ENCODE assay signal across 8 mouse cellular contexts in the genomic region with DNA sequence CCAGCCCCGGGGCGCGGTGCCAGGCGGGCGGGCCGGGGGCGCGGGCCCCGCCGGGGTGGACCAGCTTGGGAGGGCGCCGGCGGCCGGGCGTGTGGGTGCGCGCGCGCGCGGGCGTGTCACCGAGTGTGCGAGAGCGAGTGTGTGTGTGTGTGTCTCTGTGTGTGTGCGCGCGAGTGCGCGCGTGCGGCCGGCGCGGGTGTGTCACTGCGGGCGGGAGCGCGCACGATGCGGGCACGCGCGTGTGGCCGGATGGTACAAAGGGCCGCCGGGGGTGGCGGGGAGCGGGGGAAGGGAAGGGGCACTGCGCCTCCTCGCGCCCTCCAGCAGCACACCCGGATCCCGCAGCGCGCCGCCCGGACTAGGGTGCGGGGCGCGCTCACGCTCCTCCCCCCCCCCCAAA. TPM values are rescaled to one million over a fixed set of nuclear protein-coding genes. Genes with fewer than 3 reads are reported as not detected.
DNase-seq lines count a peak whose midpoint lies in the region; ATAC-seq and TF ChIP-seq lines count a peak whose summit lies in the region.

No protein-coding gene starts in this region.

- H3K27me3 ChIP-seq in intestine, embryonic 16.5 days (replicated peaks; ENCODE audit: control insufficient read depth, insufficient read depth, low read length), result peaks cover 47% of the 10 kb centered on the region
- peaks cover 99% of the 10 kb centered on the region for H3K27me3 ChIP-seq in limb, embryonic 10.5 days (ENCODE audit: low read depth, poor library complexity, severe bottlenecking)
- H3K27me3 ChIP-seq in midbrain, embryonic 13.5 days, result 0 out of 2 replicates have a peak, but pooled peaks cover 13% of the 10 kb centered on the region

- peaks cover 7 to 39% of the 10 kb centered on the region in 2 experiments for H3K4me1 ChIP-seq in ES-E14 (ENCODE audit: control insufficient read depth in 2 of 2, insufficient read depth in 2 of 2, low read length in 2 of 2, poor library complexity in 1 of 2)
- H3K4me1 ChIP-seq in embryonic fibroblast, embryonic 13.5 days (ENCODE audit: control insufficient read depth, insufficient read depth, low read length), result no peaks in the 10 kb centered on the region
- H3K4me1 ChIP-seq in intestine, embryonic 16.5 days (ENCODE audit: control insufficient read depth, insufficient read depth, low read length), result peaks cover 32% of the 10 kb centered on the region
- H3K4me1 ChIP-seq in limb, embryonic 10.5 days, result peaks cover 55% of the 10 kb centered on the region
- peaks cover 72% of the 10 kb centered on the region for H3K4me1 ChIP-seq in midbrain, embryonic 13.5 days (replicated peaks)

- H3K9ac ChIP-seq in ES-E14 (ENCODE audit: insufficient read depth, low read depth, low read length, poor library complexity, severe bottlenecking), result peak overlapping the region; percentile 80
- H3K9ac ChIP-seq in intestine, embryonic 16.5 days (ENCODE audit: low read depth, low read length), result peak overlapping the region; percentile 67
- peak overlapping the region; percentile 97 for H3K9ac ChIP-seq in midbrain, embryonic 13.5 days (replicated peaks)

- under 1% methylated on average over 40 of the region's 62 CpGs for WGBS in intestine, embryonic 16.5 days
- under 1% methylated on average over 56 of the region's 62 CpGs for WGBS in limb, embryonic 10.5 days
- 0% methylated on average over 40 of the region's 62 CpGs for WGBS in midbrain, embryonic 13.5 days

- no peak for TF ChIP-seq CTCF in embryonic fibroblast, embryonic 13.5 days (IDR thresholded peaks at IDR 0.05; ENCODE audit: borderline replicate concordance, insufficient read depth, low read length)

- no peak for DNase-seq in ES-E14 (ENCODE audit: low read depth, low spot score)
- DNase-seq in adrenal gland, postnatal 36 days, result peak; percentile 68 to 80
- peak; percentile 72 for DNase-seq in limb, embryonic 10.5 days (ENCODE audit: low spot score)
- peak; percentile 63 for DNase-seq in telencephalon, adult 2 months (ENCODE audit: low read depth, low spot score)
- no peak for DNase-seq in adipocyte (ENCODE audit: low spot score)

- H3K9me3 ChIP-seq in ES-E14 (ENCODE audit: control insufficient read depth, insufficient read depth, low read depth, low read length), result no peaks in the 10 kb centered on the region
- H3K9me3 ChIP-seq in intestine, embryonic 16.5 days (ENCODE audit: control insufficient read depth, low read length), result no peaks in the 10 kb centered on the region
- H3K9me3 ChIP-seq in limb, embryonic 10.5 days (replicated peaks), result no peaks in the 10 kb centered on the region
- H3K9me3 ChIP-seq in midbrain, embryonic 13.5 days, result no peaks in the 10 kb centered on the region

- no peaks in the 10 kb centered on the region for H3K36me3 ChIP-seq in ES-E14 (ENCODE audit: control insufficient read depth, insufficient read depth, low read length, poor library complexity, severe bottlenecking)
- H3K36me3 ChIP-seq in intestine, embryonic 16.5 days (ENCODE audit: control insufficient read depth, insufficient read depth, low read length), result no peaks in the 10 kb centered on the region
- no peaks in the 10 kb centered on the region for H3K36me3 ChIP-seq in limb, embryonic 10.5 days
- no peaks in the 10 kb centered on the region for H3K36me3 ChIP-seq in midbrain, embryonic 13.5 days

- H3K4me3 ChIP-seq in ES-E14 (ENCODE audit: insufficient read depth in 1 of 2, low read depth in 1 of 2, low read length in 2 of 2, poor library complexity in 1 of 2, severe bottlenecking in 1 of 2), result peak overlapping the region; percentile 80 to 89
- peak overlapping the region; percentile 35 for H3K4me3 ChIP-seq in embryonic fibroblast, embryonic 13.5 days (ENCODE audit: insufficient read depth, low read length)
- peak overlapping the region; percentile 65 for H3K4me3 ChIP-seq in intestine, embryonic 16.5 days (ENCODE audit: low read length)
- peak overlapping the region; percentile 78 for H3K4me3 ChIP-seq in limb, embryonic 10.5 days
- H3K4me3 ChIP-seq in midbrain, embryonic 13.5 days (replicated peaks), result peak overlapping the region; percentile 84

- ATAC-seq in intestine, embryonic 16.5 days, result peak; percentile 36
- peak; percentile 62 for ATAC-seq in midbrain, embryonic 13.5 days

- H3K27ac ChIP-seq in ES-E14 (ENCODE audit: insufficient read depth, low read depth, low read length, poor library complexity, severe bottlenecking), result peak overlapping the region; percentile 61
- H3K27ac ChIP-seq in embryonic fibroblast, embryonic 13.5 days (ENCODE audit: insufficient read depth, low read length), result no peak overlapping the region
- H3K27ac ChIP-seq in intestine, embryonic 16.5 days (ENCODE audit: low read length), result no peak overlapping the region
- peak overlapping the region; percentile 85 for H3K27ac ChIP-seq in limb, embryonic 10.5 days
- H3K27ac ChIP-seq in midbrain, embryonic 13.5 days, result peak overlapping the region; percentile 99

- in situ Hi-C loops in ES-E14 (cut with MboI; ENCODE audit: low sequenced_read_pairs in 2 of 2, unreplicated experiment in 2 of 2), result no loop called here

- peak overlapping the region; percentile 99 for H3K4me2 ChIP-seq in intestine, embryonic 16.5 days (ENCODE audit: low read depth, low read length)
- H3K4me2 ChIP-seq in midbrain, embryonic 13.5 days (replicated peaks), result peak overlapping the region; percentile 96

- no peak for TF ChIP-seq POLR2A in embryonic fibroblast, embryonic 13.5 days (IDR thresholded peaks at IDR 0.05; ENCODE audit: low read depth, low read length)

TF ChIP-seq in ES-E14, 5 proteins besides CTCF, POLR2A, EP300 and RAD21:
- TF ChIP-seq ZNF384 (IDR thresholded peaks at IDR 0.05; ENCODE audit: low read depth, low read length) (no peak), CHD2 (IDR thresholded peaks at IDR 0.05; ENCODE audit: low read depth, low read length) (no peak), ZC3H11A (IDR thresholded peaks at IDR 0.05; ENCODE audit: borderline replicate concordance, low read depth, low read length) (no peak)

RNA-seq across cellular contexts. Expression of a gene that starts 0.9 kb away (rescaled TPM):
- total RNA-seq in ES-E14 (2012; rRNA removed), result 2.4 and 4.1 TPM in 2 replicates
- total RNA-seq in adrenal gland, postnatal 36 days (2021), result 10 to 100 TPM in 1 of 2 experiments, 1 to 10 TPM in 1; 6.8 to 14.5 TPM
- 0.18 TPM in 1 of 2 replicates, not detected in the other for polyA plus RNA-seq in embryonic fibroblast, embryonic 13.5 days (2011; ENCODE audit: insufficient read length, low read depth, missing spikeins)
- polyA plus RNA-seq in intestine, embryonic 16.5 days (2015; fragmentation: Nextera tagmentation; extraction: Ambion mirVana), result 0.10 and 0.12 TPM in 2 replicates
- polyA plus RNA-seq in limb, embryonic 10.5 days (2016; fragmentation: Nextera tagmentation; extraction: Ambion mirVana), result 0.24 and 0.25 TPM in 2 replicates
- 7.0 and 8.5 TPM in 2 replicates for polyA plus RNA-seq in midbrain, embryonic 13.5 days (2015; fragmentation: Nextera tagmentation; extraction: Ambion mirVana)

RNA-seq across cellular contexts. Expression of a gene that starts 54.4 kb away (rescaled TPM):
- total RNA-seq in ES-E14 (2012; rRNA removed), result 100 and 109 TPM in 2 replicates
- 1 to 10 TPM; 4.9 to 5.8 TPM for total RNA-seq in adrenal gland, postnatal 36 days (2021)
- polyA plus RNA-seq in embryonic fibroblast, embryonic 13.5 days (2011; ENCODE audit: insufficient read length, low read depth, missing spikeins), result 1.4 and 2.1 TPM in 2 replicates
- polyA plus RNA-seq in intestine, embryonic 16.5 days (2015; fragmentation: Nextera tagmentation; extraction: Ambion mirVana), result 1.1 and 1.3 TPM in 2 replicates
- polyA plus RNA-seq in limb, embryonic 10.5 days (2016; fragmentation: Nextera tagmentation; extraction: Ambion mirVana), result 16.1 and 23.8 TPM in 2 replicates
- 3.0 and 4.2 TPM in 2 replicates for polyA plus RNA-seq in midbrain, embryonic 13.5 days (2015; fragmentation: Nextera tagmentation; extraction: Ambion mirVana)

Comparison
In these comparisons a context has a peak if more than half of its experiments do, and no peak if none do; other contexts are left out.
1. DNase-seq: peak in adrenal gland, postnatal 36 days (2 of 2), limb, embryonic 10.5 days (single experiment) and telencephalon, adult 2 months (single experiment); none in ES-E14 (single experiment) and adipocyte (single experiment).
2. H3K27ac ChIP-seq: peak in ES-E14 (single experiment), limb, embryonic 10.5 days (single experiment) and midbrain, embryonic 13.5 days (single experiment); none in embryonic fibroblast, embryonic 13.5 days (single experiment) and intestine, embryonic 16.5 days (single experiment).
3. Peak in every context shown above with its lines, with median percentiles within 50 percentile points of each other: H3K4me3 ChIP-seq and H3K9ac ChIP-seq.